Mouse (Mus musculus): ENCODE data around the gene Abcc3.

DNA sequence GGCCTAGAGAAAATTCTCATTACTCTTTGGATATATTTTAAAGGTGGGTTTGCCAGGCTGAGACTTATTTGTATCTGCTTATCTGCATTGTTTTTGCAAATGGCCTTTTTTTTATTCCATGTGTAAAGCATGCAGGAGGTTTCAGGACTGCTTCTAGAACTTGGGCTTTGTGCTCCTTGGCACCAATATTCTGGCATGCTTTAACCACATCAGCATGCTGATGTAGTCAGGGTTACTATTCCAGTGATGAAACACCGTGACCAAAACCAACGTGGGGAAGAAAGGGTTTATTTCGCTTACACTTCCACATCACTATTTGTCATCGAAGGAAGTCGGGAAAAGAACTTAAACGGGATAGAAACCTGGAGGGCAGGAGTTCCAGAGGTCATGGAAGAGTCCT lies 8.2 kb upstream of the Abcc3 start:
- TF ChIP-seq CTCF (IDR thresholded peaks at IDR 0.05; ENCODE audit: control insufficient read depth, insufficient read depth, low read length): no peak
- TF ChIP-seq POLR2A (IDR thresholded peaks at IDR 0.05; ENCODE audit: borderline replicate concordance, control insufficient read depth, low read depth, low read length): no peak

All from bone marrow, adult 2 months (tissue).